Mouse (Mus musculus) gastrocnemius, postnatal 14 days (tissue): Measurements from ENCODE around the gene Cdt1. TPM values are rescaled to one million over a fixed set of nuclear protein-coding genes. Genes with fewer than 3 reads are reported as not detected.

Experiments used
- DNase-seq: peaks from one replicate; pipeline ENCODE4 v3.0.0; 2021; ENCODE audit warnings: mixed read lengths
- intact Hi-C: fragments of 180-260 bp; cut with DNase I; formaldehyde crosslinking; loops from one replicate; pipeline ENCODE4 v1.15.1; 2025; ENCODE audit warnings: low total_unique reads
- total RNA-seq, 2 experiments: library from RNA; stranded (reverse); gene quantifications; 2 replicates each; pipeline ENCODE4 v1.2.3; 2021

Cdt1 gene
- total RNA-seq, 2 experiments from 2014 or later: 1.8 to 3.0 TPM

- intact Hi-C loops: no loop called here
- DNase-seq: no peak
These were observed 19.5 kb upstream of the Cdt1 start for GRCm38 (mm10) chr8:122548331-122548730.

- DNase-seq: no peak
- intact Hi-C loops: no loop called here
These were observed 18.9 kb upstream of the Cdt1 start for GRCm38 (mm10) chr8:122548891-122549439.

GRCm38 (mm10) chr8:122550234-122550994 lies 17.4 kb upstream of the Cdt1 start:
- intact Hi-C loops: loop anchor here (2.0 kb wide), 1 partner anchor 50 kb away; no protein-coding TSS in a partner anchor
- peak; percentile 65 for DNase-seq

- DNase-seq: no peak
- intact Hi-C loops: loop anchor here (2.0 kb wide), 1 partner anchor 50 kb away; no protein-coding TSS in a partner anchor
These were observed 16.9 kb upstream of the Cdt1 start for GRCm38 (mm10) chr8:122550995-122551264.

GRCm38 (mm10) chr8:122551265-122552051 lies 16.4 kb upstream of the Cdt1 start, which contains the start of gene Piezo1:
Gene Piezo1, minus strand, starts transcription at chr8:122551329.
- DNase-seq: peak; percentile 93
- intact Hi-C loops: loop anchor here (2.0 kb wide), 1 partner anchor 51 kb away; no protein-coding TSS in a partner anchor

GRCm38 (mm10) chr8:122554786-122555185 lies 13.0 kb upstream of the Cdt1 start:
- intact Hi-C loops: no loop called here

GRCm38 (mm10) chr8:122556030-122557009 lies 11.5 kb upstream of the Cdt1 start:
- peak; percentile 70 for DNase-seq
- intact Hi-C loops: no loop called here

More at GRCm38 (mm10) chr8:122554786-122555185, 13.0 kb upstream of the Cdt1 start:
- no peak for DNase-seq

- intact Hi-C loops: no loop called here
- no peak for DNase-seq
These were observed 10.4 kb upstream of the Cdt1 start for GRCm38 (mm10) chr8:122557248-122558038.

GRCm38 (mm10) chr8:122558671-122559349 lies 9.0 kb upstream of the Cdt1 start:
- DNase-seq: no peak
- intact Hi-C loops: no loop called here

GRCm38 (mm10) chr8:122561199-122561598 lies 6.6 kb upstream of the Cdt1 start:
- no peak for DNase-seq
- intact Hi-C loops: no loop called here

GRCm38 (mm10) chr8:122564363-122565352 lies 3.2 kb upstream of the Cdt1 start:
- intact Hi-C loops: no loop called here

GRCm38 (mm10) chr8:122566766-122567165 lies 1.0 kb upstream of the Cdt1 start:
- intact Hi-C loops: no loop called here

More at GRCm38 (mm10) chr8:122564363-122565352, 3.2 kb upstream of the Cdt1 start:
- no peak for DNase-seq

GRCm38 (mm10) chr8:122568109-122568504 lies 292 bp downstream of the Cdt1 start:
- intact Hi-C loops: no loop called here
- no peak for DNase-seq

More at GRCm38 (mm10) chr8:122566766-122567165, 1.0 kb upstream of the Cdt1 start:
- DNase-seq: no peak

GRCm38 (mm10) chr8:122568881-122569309 lies 1.1 kb downstream of the Cdt1 start:
- no peak for DNase-seq
- intact Hi-C loops: no loop called here

- no peak for DNase-seq
- intact Hi-C loops: no loop called here
These were observed 1.5 kb downstream of the Cdt1 start for GRCm38 (mm10) chr8:122569329-122569728.

GRCm38 (mm10) chr8:122569996-122570395 lies 2.2 kb downstream of the Cdt1 start:
- intact Hi-C loops: no loop called here

GRCm38 (mm10) chr8:122571153-122571552 lies 3.3 kb downstream of the Cdt1 start:
- DNase-seq: no peak

More at GRCm38 (mm10) chr8:122569996-122570395, 2.2 kb downstream of the Cdt1 start:
- no peak for DNase-seq

More at GRCm38 (mm10) chr8:122571153-122571552, 3.3 kb downstream of the Cdt1 start:
- intact Hi-C loops: no loop called here
